Mouse (Mus musculus) intestine, postnatal 0 days (tissue): ENCODE data around the gene Nrxn1. TPM values are rescaled to one million over a fixed set of nuclear protein-coding genes. Genes with fewer than 3 reads are reported as not detected.

Source experiments
- ATAC-seq: fragments of 200-750 bp; cut with Nextera tagmentation; 2 replicates; pipeline ENCODE4 v1.8.0; 2017; ENCODE audit warnings: mild to moderate bottlenecking, moderate TSS enrichment, moderate library complexity
- H3K27ac ChIP-seq: fragments of 300-500 bp; sonication (generic); 2 replicates; pipeline ENCODE4 v1.5.1; 2014; ENCODE audit warnings: mild to moderate bottlenecking, low read depth, low read length, moderate library complexity
- H3K27me3 ChIP-seq: fragments of 300-500 bp; sonication (generic); replicated peaks from 2 replicates; pipeline ENCODE4 v1.6.1; 2014; ENCODE audit warnings: low read length, mixed read lengths; ENCODE audit not compliant: control insufficient read depth, insufficient read depth
- H3K36me3 ChIP-seq: fragments of 300-500 bp; sonication (generic); 2 replicates; pipeline ENCODE4 v1.6.1; 2014; ENCODE audit warnings: mild to moderate bottlenecking, moderate library complexity; ENCODE audit not compliant: control insufficient read depth, insufficient read depth
- H3K4me1 ChIP-seq: fragments of 300-500 bp; sonication (generic); replicated peaks from 2 replicates; pipeline ENCODE4 v1.6.1; 2014; ENCODE audit warnings: antibody characterized with exemption, low read length, mixed read lengths; ENCODE audit not compliant: control insufficient read depth, insufficient read depth
- H3K4me2 ChIP-seq: fragments of 300-500 bp; sonication (generic); replicated peaks from 2 replicates; pipeline ENCODE4 v1.6.1; 2014; ENCODE audit warnings: low read depth, mild to moderate bottlenecking, moderate library complexity
- H3K4me3 ChIP-seq: fragments of 300-500 bp; sonication (generic); 2 replicates; pipeline ENCODE4 v1.5.1; 2014; ENCODE audit warnings: low read depth, low read length
- H3K9ac ChIP-seq: fragments of 300-500 bp; sonication (generic); 2 replicates; pipeline ENCODE4 v1.6.1; 2014; ENCODE audit warnings: mild to moderate bottlenecking, low read depth, low read length
- H3K9me3 ChIP-seq: fragments of 300-500 bp; sonication (generic); 2 replicates; pipeline ENCODE4 v1.6.1; 2016; ENCODE audit warnings: mixed run types; ENCODE audit not compliant: control insufficient read depth
- CTCF ChIP-seq: sonication (generic); IDR thresholded peaks from 2 replicates; pipeline ENCODE4 v1.5.1; 2016; ENCODE audit warnings: low read depth, mild to moderate bottlenecking, control low read depth, antibody characterized with exemption, moderate library complexity
- WGBS: fragments of 180-500 bp; shearing (Covaris S2); extraction: QIAGEN DNeasy Blood & Tissue Kit; methylation state at CpG from one replicate; pipeline ENCODE4 v1.1.7; 2014; 5-methylcytosine and 5-hydroxymethylcytosine counted together
- polyA plus RNA-seq: library from polyadenylated mRNA; unstranded; fragments of >200 nt; fragmentation: Nextera tagmentation; extraction: Ambion mirVana; gene quantifications from 2 replicates; pipeline ENCODE4 v1.2.1, GENCODE M21; 2015

The Nrxn1 gene
- polyA plus RNA-seq, 1 experiment from 2014 or later = 0.99 TPM

GRCm38 (mm10) chr17:90704773-90705172, 388.1 kb downstream of the Nrxn1 start:
- WGBS = 74% methylated on average over 4 of the region's 4 CpGs
- no peak overlapping the region for H3K4me2 ChIP-seq
- ATAC-seq = no peak

GRCm38 (mm10) chr17:90702626-90703025, 390.2 kb downstream of the Nrxn1 start:
- no peak overlapping the region for H3K4me3 ChIP-seq
- no peak overlapping the region for H3K9ac ChIP-seq
- 70% methylated on average over 1 of the region's 1 CpGs for WGBS
- H3K4me1 ChIP-seq = no peaks in the 10 kb centered on the region
- H3K4me2 ChIP-seq = no peak overlapping the region
- no peak for ATAC-seq
- TF ChIP-seq CTCF = no peak
- no peaks in the 10 kb centered on the region for H3K36me3 ChIP-seq
- H3K27me3 ChIP-seq = no peaks in the 10 kb centered on the region
- H3K27ac ChIP-seq = no peak overlapping the region
- H3K9me3 ChIP-seq = no peaks in the 10 kb centered on the region

More at GRCm38 (mm10) chr17:90704773-90705172, 388.1 kb downstream of the Nrxn1 start:
- H3K4me3 ChIP-seq = no peak overlapping the region
- no peaks in the 10 kb centered on the region for H3K4me1 ChIP-seq
- no peaks in the 10 kb centered on the region for H3K36me3 ChIP-seq
- no peak overlapping the region for H3K9ac ChIP-seq
- TF ChIP-seq CTCF = no peak
- H3K9me3 ChIP-seq = no peaks in the 10 kb centered on the region
- no peak overlapping the region for H3K27ac ChIP-seq
- H3K27me3 ChIP-seq = no peaks in the 10 kb centered on the region

DNA sequence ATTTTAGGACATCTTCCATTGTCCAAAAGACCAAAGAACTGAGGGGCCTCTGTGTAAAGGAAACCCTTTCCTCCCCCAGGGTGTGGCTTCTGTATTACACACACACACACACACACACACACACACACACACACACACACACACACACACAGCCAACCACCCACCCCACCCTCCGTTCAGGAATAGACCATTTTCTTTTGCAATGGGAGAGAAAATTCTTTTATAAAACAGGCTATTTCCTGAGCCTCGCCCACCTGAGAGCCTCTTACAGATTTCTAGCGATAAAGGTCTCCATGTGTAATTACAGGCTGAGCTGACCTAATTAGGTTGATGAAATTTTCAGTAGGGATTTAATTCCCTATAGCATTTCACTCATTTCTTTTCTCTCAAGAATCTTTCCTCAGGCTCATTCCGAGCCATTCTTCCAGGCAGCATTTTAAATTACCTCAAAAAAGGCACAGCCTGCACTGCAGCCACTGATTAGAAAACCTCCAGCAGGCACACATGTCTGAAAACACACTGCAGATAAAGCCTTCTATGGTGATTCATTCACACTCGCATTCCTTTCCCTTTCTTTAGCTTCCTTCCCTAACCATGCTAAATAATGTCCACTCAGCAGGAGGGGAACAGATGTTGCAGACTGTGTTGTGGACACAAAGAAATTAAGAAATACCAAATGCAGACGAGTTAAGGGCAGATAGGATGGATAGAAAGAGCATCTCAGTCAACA, 396.6 kb downstream of the Nrxn1 start:
- 35% methylated on average over 6 of the region's 6 CpGs for WGBS
- Histone ChIP-seq H3K36me3 (no peaks in the 10 kb centered on the region), H3K27me3 (no peaks in the 10 kb centered on the region), H3K9ac (no peak overlapping the region), H3K4me2 (no peak overlapping the region), H3K4me1 (no peaks in the 10 kb centered on the region), H3K27ac (no peak overlapping the region), H3K9me3 (no peaks in the 10 kb centered on the region), H3K4me3 (no peak overlapping the region)
- no peak for TF ChIP-seq CTCF
- ATAC-seq = no peak

DNA sequence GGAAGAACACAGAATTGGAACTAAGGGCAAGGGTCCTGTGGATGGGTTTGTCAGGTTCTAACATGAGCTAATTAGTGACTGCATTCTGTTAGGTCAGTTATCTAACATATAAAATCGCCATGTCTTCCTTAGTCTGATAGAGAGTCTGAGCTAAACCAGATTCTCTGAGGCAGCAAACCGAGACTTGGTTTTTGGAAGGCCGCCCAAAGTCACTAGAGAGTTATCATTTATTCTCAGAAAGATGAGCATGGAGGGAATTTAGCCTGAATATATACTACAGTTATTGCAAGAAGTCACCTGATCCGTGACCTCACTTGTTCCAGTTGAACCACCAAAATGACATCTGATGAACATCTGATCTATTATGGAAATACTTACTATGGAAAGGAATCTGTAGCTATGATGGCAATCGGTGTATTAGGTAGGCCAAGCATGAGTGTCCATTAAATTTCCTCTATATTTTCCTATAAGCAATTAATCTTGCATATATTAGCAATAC, 397.7 kb downstream of the Nrxn1 start:
- ATAC-seq = no peak
- H3K9me3 ChIP-seq = no peaks in the 10 kb centered on the region
- no peak overlapping the region for H3K9ac ChIP-seq
- no peak for TF ChIP-seq CTCF
- H3K4me3 ChIP-seq = no peak overlapping the region
- 80% methylated on average over 5 of the region's 5 CpGs for WGBS
- no peak overlapping the region for H3K27ac ChIP-seq
- no peak overlapping the region for H3K4me2 ChIP-seq
- H3K27me3 ChIP-seq = no peaks in the 10 kb centered on the region
- H3K4me1 ChIP-seq = no peaks in the 10 kb centered on the region
- no peaks in the 10 kb centered on the region for H3K36me3 ChIP-seq

- no peak overlapping the region for H3K27ac ChIP-seq
These were observed 408.7 kb downstream of the Nrxn1 start for GRCm38 (mm10) chr17:90684172-90684571.

DNA sequence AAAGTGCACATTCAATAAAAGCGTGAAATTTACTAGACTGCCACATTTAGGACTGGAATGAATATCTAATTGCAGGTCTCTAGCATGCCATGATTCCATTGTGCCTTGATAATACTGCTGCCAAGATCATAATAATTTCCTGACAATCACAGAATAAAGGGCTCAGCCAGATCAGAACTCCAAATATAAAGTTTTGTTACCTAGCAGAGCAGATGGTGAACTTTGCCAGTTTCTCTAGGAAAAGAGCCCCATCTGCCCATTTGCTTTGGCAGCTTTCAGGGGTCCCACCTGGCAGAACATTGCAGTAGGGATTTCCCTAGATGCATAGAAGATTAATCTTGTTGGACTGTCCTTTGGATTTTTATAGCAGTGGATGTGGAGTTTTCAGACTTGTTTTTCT, 411.9 kb downstream of the Nrxn1 start:
- H3K27me3 ChIP-seq = no peaks in the 10 kb centered on the region
- no peak overlapping the region for H3K4me3 ChIP-seq
- no peaks in the 10 kb centered on the region for H3K36me3 ChIP-seq
- no peak for TF ChIP-seq CTCF
- H3K27ac ChIP-seq = no peak overlapping the region
- no peaks in the 10 kb centered on the region for H3K4me1 ChIP-seq
- H3K9ac ChIP-seq = no peak overlapping the region
- H3K9me3 ChIP-seq = no peaks in the 10 kb centered on the region
- ATAC-seq = no peak
- H3K4me2 ChIP-seq = no peak overlapping the region
- WGBS = 83% methylated on average over 1 of the region's 1 CpGs

More at GRCm38 (mm10) chr17:90684172-90684571, 408.7 kb downstream of the Nrxn1 start:
- no peak for ATAC-seq
- Histone ChIP-seq H3K4me1 (no peaks in the 10 kb centered on the region), H3K9me3 (no peaks in the 10 kb centered on the region), H3K9ac (no peak overlapping the region), H3K36me3 (no peaks in the 10 kb centered on the region), H3K4me2 (no peak overlapping the region), H3K27me3 (no peaks in the 10 kb centered on the region), H3K4me3 (no peak overlapping the region)
- no peak for TF ChIP-seq CTCF
